Mouse (Mus musculus): Measurements from ENCODE around the gene Thra. TPM values are rescaled to one million over a fixed set of nuclear protein-coding genes. Genes with fewer than 3 reads are reported as not detected.

The Thra gene
- total and polyA plus RNA-seq, 2 experiments from 2014 or later: 44.0 to 234 TPM

DNA sequence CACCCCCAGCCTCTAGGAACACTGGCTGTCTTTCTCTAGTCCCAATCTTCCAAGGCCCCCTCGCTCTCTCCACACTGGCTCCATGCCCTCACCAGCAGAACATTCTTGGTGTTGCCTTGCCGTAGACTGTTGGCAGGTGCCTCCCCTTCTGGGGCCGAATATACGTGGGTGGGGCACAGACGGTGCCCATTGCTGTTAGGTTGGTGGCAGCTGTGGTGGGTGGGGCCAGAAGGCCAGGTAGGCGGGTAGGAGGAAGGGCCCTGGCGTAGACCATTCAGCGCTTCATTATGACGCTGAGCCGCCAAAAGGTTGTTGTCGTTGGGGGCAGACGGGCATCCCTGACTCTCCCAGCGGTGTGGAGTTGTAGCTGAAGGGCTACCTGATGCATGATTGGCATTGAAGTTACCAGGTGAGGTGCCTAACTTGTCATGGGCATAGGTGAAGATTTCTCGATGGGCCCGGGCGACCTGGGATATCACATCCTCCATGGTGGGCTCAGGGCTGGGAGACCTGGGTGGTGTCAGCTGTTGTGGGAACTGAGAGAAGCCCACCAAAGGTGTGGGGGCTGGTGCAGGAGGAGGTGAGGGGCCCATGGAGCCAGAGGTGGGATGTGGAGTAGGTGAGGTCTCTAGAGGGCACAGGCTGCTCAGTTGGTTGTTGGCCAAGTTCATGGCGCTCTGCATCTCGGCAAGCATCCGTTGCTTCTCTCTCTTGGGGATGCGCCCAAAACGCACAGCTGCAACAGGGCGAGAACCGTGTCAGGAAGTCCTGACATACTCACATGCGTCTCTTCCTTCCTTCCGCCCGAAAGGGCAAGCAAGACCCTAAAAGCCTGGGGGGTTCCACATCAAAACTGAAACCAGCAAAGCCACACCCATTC, 29.9 kb downstream of the Thra start:
- TF ChIP-seq EP300 (IDR thresholded peaks at IDR 0.05; ENCODE audit: low read depth): no peak
- no peak for TF ChIP-seq CTCF (IDR thresholded peaks at IDR 0.05; ENCODE audit: low read depth)
- Histone ChIP-seq H3K4me1 (ENCODE audit: control insufficient read depth, insufficient read depth) (peaks cover 62% of the 10 kb centered on the region), H3K27ac (ENCODE audit: low read depth) (peak overlapping the region; percentile 93), H3K27me3 (ENCODE audit: control insufficient read depth, insufficient read depth, low read length) (no peaks in the 10 kb centered on the region), H3K36me3 (replicated peaks; ENCODE audit: control insufficient read depth, insufficient read depth, low read length) (peaks cover 42% of the 10 kb centered on the region), H3K9me3 (replicated peaks; ENCODE audit: control insufficient read depth, low read length) (no peaks in the 10 kb centered on the region), H3K4me2 (ENCODE audit: low read depth, low read length) (no peak overlapping the region), H3K9ac (replicated peaks; ENCODE audit: low read depth, low read length) (no peak overlapping the region), H3K4me3 (ENCODE audit: low read depth, low read length) (no peak overlapping the region)
- no peak for ATAC-seq (ENCODE audit: insufficient read depth, low read depth)
- DNase-seq (ENCODE audit: low spot score): no peak
- 83% methylated on average over 26 of the region's 26 CpGs for WGBS

- 0 out of 2 replicates have a peak overlapping the region, but pooled peaks have one; percentile 82 for H3K4me2 ChIP-seq (ENCODE audit: low read depth, low read length)
- H3K27me3 ChIP-seq (ENCODE audit: control insufficient read depth, insufficient read depth, low read length): no peaks in the 10 kb centered on the region
- no peak overlapping the region for H3K4me3 ChIP-seq (ENCODE audit: low read depth, low read length)
- ATAC-seq (ENCODE audit: insufficient read depth, low read depth) (no peak), DNase-seq (ENCODE audit: low spot score) (no peak)
- no peak overlapping the region for H3K9ac ChIP-seq (replicated peaks; ENCODE audit: low read depth, low read length)
- peak overlapping the region; percentile 98 for H3K27ac ChIP-seq (ENCODE audit: low read depth)
- H3K36me3 ChIP-seq (replicated peaks; ENCODE audit: control insufficient read depth, insufficient read depth, low read length): peaks cover 42% of the 10 kb centered on the region
- TF ChIP-seq EP300 (IDR thresholded peaks at IDR 0.05; ENCODE audit: low read depth) (no peak), CTCF (IDR thresholded peaks at IDR 0.05; ENCODE audit: low read depth) (no peak)
- peaks cover 61% of the 10 kb centered on the region for H3K4me1 ChIP-seq (ENCODE audit: control insufficient read depth, insufficient read depth)
- no peaks in the 10 kb centered on the region for H3K9me3 ChIP-seq (replicated peaks; ENCODE audit: control insufficient read depth, low read length)
- WGBS: 88% methylated on average over 18 of the region's 18 CpGs
These were observed 30.7 kb downstream of the Thra start for GRCm38 (mm10) chr11:98771131-98771530.

DNA sequence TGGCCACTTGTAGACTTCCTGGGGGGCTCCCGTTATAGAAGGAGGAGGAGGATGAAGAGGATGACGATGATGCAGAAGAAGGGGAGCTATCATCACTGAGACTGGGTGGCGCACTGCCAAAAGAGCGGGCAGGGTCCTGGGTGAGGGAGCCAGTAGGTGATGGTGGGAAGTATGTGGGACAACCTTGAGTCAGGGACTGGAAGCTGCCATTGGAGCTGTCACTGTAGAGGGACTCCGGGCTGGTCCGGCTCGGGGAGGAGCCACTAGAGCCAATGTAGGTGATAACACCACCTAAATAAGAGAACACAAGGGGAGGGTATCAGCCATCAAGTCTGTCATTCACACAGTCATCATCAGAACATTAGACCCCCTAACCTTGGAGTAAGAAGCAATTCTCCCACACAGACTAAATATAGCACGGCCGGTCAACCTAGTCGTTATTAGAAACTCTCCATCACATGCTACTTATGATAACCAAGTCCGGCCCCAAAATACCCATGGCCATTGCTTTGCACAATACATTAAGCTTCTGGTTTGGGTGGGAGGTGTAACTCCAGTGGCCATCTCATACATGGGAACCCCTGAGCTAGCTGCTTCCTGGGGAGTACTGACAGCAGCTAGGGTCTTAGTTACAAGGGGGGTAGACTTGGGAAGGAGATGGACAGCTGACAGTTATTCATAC, 31.5 kb downstream of the Thra start:
- no peaks in the 10 kb centered on the region for H3K27me3 ChIP-seq (ENCODE audit: control insufficient read depth, insufficient read depth, low read length)
- H3K27ac ChIP-seq (ENCODE audit: low read depth): peak overlapping the region; percentile 98
- H3K4me3 ChIP-seq (ENCODE audit: low read depth, low read length): peak overlapping the region; percentile 6
- ATAC-seq (ENCODE audit: insufficient read depth, low read depth) (no peak), DNase-seq (ENCODE audit: low spot score) (peak; percentile 72)
- H3K9ac ChIP-seq (replicated peaks; ENCODE audit: low read depth, low read length): peak overlapping the region; percentile 37
- peak overlapping the region; percentile 82 for H3K4me2 ChIP-seq (ENCODE audit: low read depth, low read length)
- peaks cover 42% of the 10 kb centered on the region for H3K36me3 ChIP-seq (replicated peaks; ENCODE audit: control insufficient read depth, insufficient read depth, low read length)
- no peak for TF ChIP-seq EP300 (IDR thresholded peaks at IDR 0.05; ENCODE audit: low read depth)
- TF ChIP-seq CTCF (IDR thresholded peaks at IDR 0.05; ENCODE audit: low read depth): no peak
- WGBS: 35% methylated on average over 11 of the region's 11 CpGs
- H3K4me1 ChIP-seq (ENCODE audit: control insufficient read depth, insufficient read depth): peaks cover 61% of the 10 kb centered on the region
- H3K9me3 ChIP-seq (replicated peaks; ENCODE audit: control insufficient read depth, low read length): no peaks in the 10 kb centered on the region

DNA sequence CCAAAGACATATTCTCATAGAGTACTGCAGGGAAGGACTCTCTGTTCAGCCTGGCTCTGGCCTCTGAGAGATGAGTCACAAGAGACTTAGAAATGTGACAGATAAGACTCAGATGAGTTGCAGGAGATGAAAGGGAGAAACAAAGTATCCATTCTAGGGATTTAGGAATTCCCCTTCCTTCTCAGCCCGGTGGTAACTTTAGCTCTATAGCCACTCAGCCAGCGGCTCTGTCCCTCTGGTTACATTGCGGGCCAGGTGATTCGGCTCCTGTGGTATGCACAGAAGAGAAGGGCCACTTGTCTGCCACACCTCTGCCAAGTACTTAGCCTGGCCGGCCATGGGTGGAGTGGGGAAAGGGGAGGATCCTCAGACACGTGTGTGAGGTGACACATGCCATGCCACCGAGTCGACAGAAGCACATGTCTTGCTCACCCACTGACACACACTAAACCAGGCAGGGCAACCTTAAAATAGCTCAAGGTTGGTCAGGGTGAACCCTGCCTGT, 32.3 kb downstream of the Thra start:
- Histone ChIP-seq H3K9me3 (replicated peaks; ENCODE audit: control insufficient read depth, low read length) (no peaks in the 10 kb centered on the region), H3K27ac (ENCODE audit: low read depth) (peak overlapping the region; percentile 98), H3K4me1 (ENCODE audit: control insufficient read depth, insufficient read depth) (peaks cover 61% of the 10 kb centered on the region), H3K27me3 (ENCODE audit: control insufficient read depth, insufficient read depth, low read length) (no peaks in the 10 kb centered on the region), H3K4me2 (ENCODE audit: low read depth, low read length) (peak overlapping the region; percentile 82), H3K36me3 (replicated peaks; ENCODE audit: control insufficient read depth, insufficient read depth, low read length) (peaks cover 41% of the 10 kb centered on the region), H3K4me3 (ENCODE audit: low read depth, low read length) (peak overlapping the region; percentile 6), H3K9ac (replicated peaks; ENCODE audit: low read depth, low read length) (peak overlapping the region; percentile 37)
- no peak for TF ChIP-seq CTCF (IDR thresholded peaks at IDR 0.05; ENCODE audit: low read depth)
- TF ChIP-seq EP300 (IDR thresholded peaks at IDR 0.05; ENCODE audit: low read depth): peak; percentile 97
- ATAC-seq (ENCODE audit: insufficient read depth, low read depth) (peak; percentile 64), DNase-seq (ENCODE audit: low spot score) (peak; percentile 94)
- 14% methylated on average over 8 of the region's 8 CpGs for WGBS

GRCm38 (mm10) chr11:98773635-98774295, 33.3 kb downstream of the Thra start:
- H3K27me3 ChIP-seq (ENCODE audit: control insufficient read depth, insufficient read depth, low read length): no peaks in the 10 kb centered on the region
- no peaks in the 10 kb centered on the region for H3K9me3 ChIP-seq (replicated peaks; ENCODE audit: control insufficient read depth, low read length)
- peak overlapping the region; percentile 82 for H3K4me2 ChIP-seq (ENCODE audit: low read depth, low read length)
- H3K27ac ChIP-seq (ENCODE audit: low read depth): peak overlapping the region; percentile 98
- DNase-seq (ENCODE audit: low spot score): peak; percentile 99
- ATAC-seq (ENCODE audit: insufficient read depth, low read depth): peak; percentile 69
- H3K9ac ChIP-seq (replicated peaks; ENCODE audit: low read depth, low read length): peak overlapping the region; percentile 89
- peak overlapping the region; percentile 71 for H3K4me3 ChIP-seq (ENCODE audit: low read depth, low read length)
- TF ChIP-seq CTCF (IDR thresholded peaks at IDR 0.05; ENCODE audit: low read depth): peak; percentile 11; the same call in 1 of the 2 replicates
- peak; percentile 42; the same call in 1 of the 2 replicates for TF ChIP-seq EP300 (IDR thresholded peaks at IDR 0.05; ENCODE audit: low read depth)
- under 1% methylated on average over 36 of the region's 37 CpGs for WGBS
- peaks cover 54% of the 10 kb centered on the region for H3K4me1 ChIP-seq (ENCODE audit: control insufficient read depth, insufficient read depth)
- peaks cover 30% of the 10 kb centered on the region for H3K36me3 ChIP-seq (replicated peaks; ENCODE audit: control insufficient read depth, insufficient read depth, low read length)
